Mouse (Mus musculus) naive thymus-derived CD4-positive, alpha-beta T cell, adult 2 months (primary cell): ENCODE results near the gene Apol11b.
A peak's percentile ranks its signal among the peaks of the same experiment; 100 is the strongest.
"Not testable (repeated sequence)": the region's sequence is repeated elsewhere in the genome, so short reads cannot be mapped to it uniquely, and the experiment has no call there.

Experiments
- DNase-seq: peaks from one replicate; pipeline ENCODE4 v3.0.0-alpha.2; 2011; ENCODE audit warnings: low read depth

The Apol11b gene

GRCm38 (mm10) chr15:77643176-77643575 lies at the start of gene Apol11b:
Apol11b (minus strand) TSS chr15:77643286.
- not testable (repeated sequence) for DNase-seq

GRCm38 (mm10) chr15:77691532-77692311 lies 48.6 kb upstream of the Apol11b start:
- peak; percentile 39 for DNase-seq

GRCm38 (mm10) chr15:77683944-77684343 lies 40.9 kb upstream of the Apol11b start:
- peak; percentile 45 for DNase-seq

DNA sequence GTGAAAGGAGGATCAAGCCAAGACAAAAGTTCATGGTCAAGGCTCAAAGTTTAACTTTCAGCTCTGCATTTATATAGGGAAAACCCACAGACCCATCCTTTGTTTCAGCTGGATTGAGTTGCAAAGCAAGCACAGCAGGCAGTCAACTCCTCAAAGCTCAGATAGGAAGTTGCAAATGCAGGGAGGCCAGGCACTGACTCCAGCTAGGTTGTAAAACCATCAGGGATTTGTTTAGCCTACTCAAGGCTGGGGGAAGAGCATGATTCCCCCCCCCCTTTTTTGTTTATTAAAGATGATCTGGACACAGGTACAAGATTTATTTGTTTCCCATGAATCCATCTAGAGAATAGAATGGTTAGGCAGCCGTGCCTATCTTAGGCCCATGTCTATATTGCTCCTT lies 31.0 kb upstream of the Apol11b start:
- DNase-seq, result not testable (repeated sequence)

DNA sequence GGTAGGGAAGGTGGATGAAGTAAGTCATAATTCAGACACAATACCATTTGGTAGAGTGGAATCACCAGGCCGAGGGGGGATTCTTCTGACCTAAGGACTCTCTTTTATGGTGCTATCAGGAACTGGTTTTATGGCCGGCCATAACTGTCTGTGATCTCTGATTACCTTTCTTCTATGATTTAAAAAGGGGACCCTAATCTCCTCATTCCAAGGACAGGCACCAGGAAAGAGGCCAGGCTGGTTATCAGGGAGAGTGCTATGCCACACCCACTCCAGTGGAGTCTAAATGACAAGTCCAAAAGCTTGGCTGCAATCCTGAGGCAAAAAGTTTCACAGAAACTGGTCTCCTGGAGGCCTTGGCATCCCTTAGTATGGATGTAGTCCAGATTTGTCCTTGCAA lies 18.8 kb upstream of the Apol11b start:
- DNase-seq, result not testable (repeated sequence)

GRCm38 (mm10) chr15:77659773-77660172 lies 16.7 kb upstream of the Apol11b start:
- not testable (repeated sequence) for DNase-seq

DNA sequence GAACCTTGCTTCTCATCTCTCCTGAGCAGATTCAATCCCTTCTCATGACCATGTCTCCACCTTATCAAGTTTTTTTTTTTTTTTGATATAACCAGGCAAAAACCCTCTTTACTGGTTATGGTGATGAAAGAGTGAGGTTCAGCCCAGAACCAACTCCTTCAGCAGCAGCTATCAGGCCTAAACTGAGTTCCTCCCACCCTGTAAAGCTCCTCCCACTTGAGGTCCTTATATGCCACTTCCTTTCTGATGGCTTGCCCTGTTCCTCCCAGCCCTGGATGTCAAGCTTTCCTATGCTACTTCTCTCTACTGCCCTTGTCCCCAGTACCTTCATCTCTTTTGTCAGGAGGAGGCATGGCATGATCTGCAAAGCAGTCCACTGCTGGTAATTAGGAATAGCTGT lies 8.1 kb upstream of the Apol11b start:
- not testable (repeated sequence) for DNase-seq

DNA sequence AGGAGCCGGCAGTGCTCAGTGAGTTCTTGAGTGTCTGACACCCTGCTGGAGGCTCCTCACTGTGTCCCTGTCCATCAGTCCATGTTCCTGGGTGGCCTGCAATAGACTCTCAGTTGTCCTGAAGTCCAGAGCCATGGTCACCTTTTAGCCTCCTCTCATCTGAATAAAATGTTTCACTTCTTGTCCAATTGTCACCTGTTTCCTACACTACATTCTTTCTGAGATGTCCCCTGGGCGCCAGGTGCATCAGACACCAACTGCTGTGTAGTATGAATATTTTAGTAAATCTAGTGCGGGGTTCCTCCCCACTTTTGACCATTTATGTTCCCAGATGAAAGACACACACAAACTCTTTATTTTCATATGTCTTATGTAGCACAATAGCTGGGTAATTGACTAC lies 13.3 kb downstream of the Apol11b start:
- not testable (repeated sequence) for DNase-seq

GRCm38 (mm10) chr15:77628647-77629046 lies 14.4 kb downstream of the Apol11b start:
- DNase-seq, result not testable (repeated sequence)

DNA sequence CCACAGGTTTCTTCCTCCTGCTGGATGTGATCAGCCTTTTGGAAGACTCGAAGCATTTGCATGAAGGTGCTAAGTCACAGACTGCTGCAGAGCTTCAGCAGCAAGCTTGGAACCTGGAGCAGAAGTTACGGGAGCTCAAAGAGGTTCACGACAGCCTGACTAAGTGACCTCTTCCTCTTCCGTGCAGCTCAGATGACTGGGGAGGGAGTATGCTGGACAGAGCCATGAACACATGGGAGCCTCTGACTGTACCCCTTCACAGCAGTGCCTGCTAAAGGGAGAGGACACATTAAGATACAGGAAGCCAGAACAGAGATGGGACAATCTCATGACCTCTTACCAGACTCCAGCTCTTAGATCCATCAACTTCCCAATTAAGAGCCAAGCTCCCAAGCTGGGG lies 16.6 kb downstream of the Apol11b start:
- DNase-seq, result not testable (repeated sequence)

- no peak for DNase-seq
Observed at GRCm38 (mm10) chr15:77624710-77625109, 18.4 kb downstream of the Apol11b start.

DNA sequence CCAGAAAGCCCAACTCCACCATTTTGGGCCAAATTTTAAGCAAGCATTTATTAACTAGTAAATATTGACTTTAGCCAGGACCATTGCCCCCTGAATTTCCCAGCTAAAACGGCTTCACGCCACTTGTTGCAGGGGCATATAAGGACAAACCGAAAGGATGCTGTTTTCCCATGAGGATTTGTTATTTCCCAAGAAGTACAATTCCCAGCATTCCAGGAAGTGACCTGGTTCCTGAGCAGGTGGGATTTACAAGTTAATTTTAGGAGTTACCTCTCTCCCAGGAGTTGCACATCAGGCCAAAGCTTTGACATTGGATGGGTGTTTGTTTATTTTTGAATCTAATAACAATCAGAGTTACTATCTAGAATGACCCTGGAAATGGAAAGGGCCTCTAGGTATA lies 37.0 kb downstream of the Apol11b start:
- no peak for DNase-seq

GRCm38 (mm10) chr15:77598958-77599357 lies 44.1 kb downstream of the Apol11b start, which contains the start of gene Gm36245:
Gm36245 (plus strand) TSS chr15:77599258.
- no peak for DNase-seq

DNA sequence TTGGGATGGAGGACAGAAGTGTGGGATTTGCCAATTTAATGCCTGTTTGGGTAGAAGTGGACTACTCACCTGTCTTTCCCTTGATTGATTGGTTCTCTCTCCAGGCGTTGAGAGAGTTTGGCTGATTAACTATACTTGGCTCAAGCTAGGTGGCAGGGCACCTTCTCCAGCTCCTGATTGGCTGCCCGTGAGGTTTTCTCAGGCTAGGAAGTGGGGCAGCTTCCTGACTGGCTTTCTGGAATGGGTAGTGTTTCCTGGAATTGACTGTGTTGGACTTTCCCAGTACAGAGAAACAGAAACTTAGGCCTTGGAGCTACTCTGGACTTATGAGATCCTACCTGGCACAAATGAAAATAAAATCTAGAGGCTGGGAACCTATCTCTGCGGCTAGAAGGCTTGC lies 44.7 kb downstream of the Apol11b start:
- DNase-seq, result no peak

- DNase-seq, result no peak
Observed at GRCm38 (mm10) chr15:77595961-77596360, 47.1 kb downstream of the Apol11b start, which contains the start of gene Apol10b. Apol10b (minus strand) TSS chr15:77596125.

GRCm38 (mm10) chr15:77593557-77593956 lies 49.5 kb downstream of the Apol11b start:
- DNase-seq, result no peak

- no peak for DNase-seq
Observed at GRCm38 (mm10) chr15:77590881-77591280, 52.2 kb downstream of the Apol11b start.

DNA sequence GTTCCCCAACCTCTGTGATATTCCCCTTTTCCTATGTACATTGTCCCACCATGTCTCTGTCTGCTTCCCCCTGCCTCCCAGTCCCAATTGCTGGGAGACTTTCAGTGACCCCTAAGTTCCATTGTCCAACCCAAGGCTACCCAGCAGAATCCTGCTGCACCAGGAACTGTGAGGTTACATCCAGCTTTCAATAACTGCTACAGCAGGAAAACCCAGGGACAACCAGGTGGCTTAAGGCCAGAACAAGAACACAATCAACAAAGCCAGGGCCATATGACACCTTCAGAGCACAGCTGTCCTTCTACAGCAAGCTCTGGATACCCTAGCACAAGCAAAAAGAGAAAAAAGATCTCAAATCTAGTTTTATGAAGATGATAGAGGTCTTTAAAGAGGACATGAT lies 54.1 kb downstream of the Apol11b start:
- no peak for DNase-seq

- DNase-seq, result no peak
Observed at GRCm38 (mm10) chr15:77587026-77587425, 56.1 kb downstream of the Apol11b start.
